Comparison of ENCODE assay signal across 23 mouse cellular contexts in the genomic region with DNA sequence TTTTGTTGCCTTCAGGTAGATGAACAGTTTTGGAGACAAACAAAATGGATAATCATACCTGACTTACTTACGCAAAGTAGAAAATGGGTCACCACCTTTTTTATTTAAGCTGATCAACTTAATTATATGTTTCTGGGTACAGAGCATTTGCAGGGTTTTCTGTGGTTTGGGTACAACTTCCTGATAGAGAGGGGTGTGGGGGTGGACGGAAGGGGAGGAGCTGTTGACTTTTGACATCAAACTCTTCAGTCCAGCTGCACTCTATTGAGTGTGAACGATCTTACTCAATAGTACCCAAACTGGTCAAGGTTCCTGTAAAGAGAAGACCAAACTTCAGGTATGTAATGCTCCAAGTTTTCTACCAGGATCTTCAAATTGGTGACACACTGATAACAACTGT.
DNase-seq lines count a peak whose midpoint lies in the region; ATAC-seq and TF ChIP-seq lines count a peak whose summit lies in the region.
"Had no signal": no experiment of that assay in that cellular context is flagged by ENCODE, and none has a peak within 500 bp of the region (broad histone marks: within the 10 kb centered on the region; RNA-seq: fewer than 3 reads in every experiment).

No protein-coding gene starts in this region.

- no peak for TF ChIP-seq CTCF in spleen, adult 2 months (IDR thresholded peaks at IDR 0.05; ENCODE audit: extremely low read depth, insufficient read depth, insufficient read length, insufficient replicate concordance)

- H3K4me1 ChIP-seq in spleen, adult 2 months (ENCODE audit: control insufficient read depth, insufficient read depth, insufficient read length) = peaks cover 14% of the 10 kb centered on the region; the same call in 1 of the 2 replicates
- no peaks in the 10 kb centered on the region for H3K4me1 ChIP-seq in limb, embryonic 10.5 days
- H3K4me1 ChIP-seq: embryonic facial prominence, embryonic 10.5 days; forebrain, embryonic 12.5 days; heart, embryonic 13.5 days had no signal

- H3K9me3 ChIP-seq in limb, embryonic 10.5 days (replicated peaks) = no peaks in the 10 kb centered on the region
- H3K9me3 ChIP-seq: embryonic facial prominence, embryonic 10.5 days; forebrain, embryonic 12.5 days; heart, embryonic 13.5 days; megakaryocyte, embryonic 14.5 days had no signal

- H3K27me3 ChIP-seq in spleen, adult 2 months (ENCODE audit: control insufficient read depth, insufficient read depth, low read length) = no peaks in the 10 kb centered on the region
- no peaks in the 10 kb centered on the region for H3K27me3 ChIP-seq in limb, embryonic 10.5 days (ENCODE audit: low read depth, poor library complexity, severe bottlenecking)
- H3K27me3 ChIP-seq: forebrain, embryonic 12.5 days; heart, embryonic 13.5 days; megakaryocyte, embryonic 14.5 days had no signal

- peak; percentile 64 to 83; a peak in 3 of 4 replicates for ATAC-seq in hematopoietic stem cell, adult 5-6 weeks (replicated peaks in 1 of 2; ENCODE audit: insufficient read depth in 1 of 2, low FRiP score in 2 of 2, low TSS enrichment in 1 of 2, low read depth in 1 of 2, poor library complexity in 2 of 2, severe bottlenecking in 2 of 2)

- no peaks in the 10 kb centered on the region for H3K36me3 ChIP-seq in spleen, adult 2 months (ENCODE audit: control insufficient read depth, insufficient read depth, low read length)
- H3K36me3 ChIP-seq in limb, embryonic 10.5 days = no peaks in the 10 kb centered on the region
- H3K36me3 ChIP-seq: embryonic facial prominence, embryonic 10.5 days; forebrain, embryonic 12.5 days; G1E; heart, embryonic 13.5 days had no signal

- DNase-seq in spleen, adult 2 months (ENCODE audit: low read depth in 1 of 2, low spot score in 2 of 2) = peak; percentile 44 to 57
- DNase-seq in spleen, adult 12 weeks (ENCODE audit: low spot score) = no peak
- DNase-seq in CD4-positive, CD25-positive, alpha-beta regulatory T cell, adult 2 months (ENCODE audit: low read depth, low spot score) = peak; percentile 77
- DNase-seq in natural killer cell, adult 2 months (ENCODE audit: low spot score in 2 of 2) = peak; percentile 78 to 88
- no peak for DNase-seq in limb, embryonic 10.5 days (ENCODE audit: low spot score)
- no peak for DNase-seq in cerebellum, postnatal 10 days
- DNase-seq in cerebellum, adult 9-10 months = no peak
- DNase-seq: adrenal gland, postnatal 25 days; cerebellum, adult 11 months; kidney, adult 11 months; kidney, postnatal 25 days; liver; lung, adult 2 months; midbrain, embryonic 14.5 days; retina, postnatal 1 day had no signal

- 27% methylated on average over 3 of the region's 3 CpGs for WGBS in spleen, adult 2 months
- WGBS in limb, embryonic 10.5 days = 93% methylated on average over 3 of the region's 3 CpGs

- H3K27ac ChIP-seq in spleen, adult 2 months (ENCODE audit: insufficient read depth, low read length) = peak overlapping the region; percentile 78; the same call in 1 of the 2 replicates
- no peak overlapping the region for H3K27ac ChIP-seq in limb, embryonic 10.5 days
- H3K27ac ChIP-seq: embryonic facial prominence, embryonic 10.5 days; forebrain, embryonic 12.5 days; heart, embryonic 13.5 days; hindbrain, embryonic 14.5 days had no signal

- TF ChIP-seq POLR2A in spleen, adult 2 months (IDR thresholded peaks at IDR 0.05; ENCODE audit: low read depth, low read length) = peak; percentile 46; the same call in 1 of the 2 replicates

- peak overlapping the region; percentile 38; the same call in 1 of the 2 replicates for H3K4me3 ChIP-seq in spleen, adult 2 months (ENCODE audit: extremely low read depth, insufficient read depth, insufficient read length)
- H3K4me3 ChIP-seq in limb, embryonic 10.5 days = no peak overlapping the region
- H3K4me3 ChIP-seq: embryonic facial prominence, embryonic 10.5 days; forebrain, embryonic 12.5 days; heart, embryonic 13.5 days; megakaryocyte, embryonic 14.5 days; myocyte had no signal

Comparison
In these comparisons a context has a peak if more than half of its experiments do, and no peak if none do; other contexts are left out.
1. DNase-seq: peak in spleen, adult 2 months (2 of 2), CD4-positive, CD25-positive, alpha-beta regulatory T cell, adult 2 months (single experiment) and natural killer cell, adult 2 months (2 of 2); none in spleen, adult 12 weeks (single experiment), limb, embryonic 10.5 days (single experiment), cerebellum, postnatal 10 days (0 of 2) and cerebellum, adult 9-10 months (single experiment).